Mouse (Mus musculus) kidney, adult 11 months (tissue): Measurements from ENCODE around the gene Fbxo45.

Experiments
- DNase-seq: peaks from one replicate; pipeline ENCODE4 v3.0.0; 2022

Fbxo45 gene

DNA sequence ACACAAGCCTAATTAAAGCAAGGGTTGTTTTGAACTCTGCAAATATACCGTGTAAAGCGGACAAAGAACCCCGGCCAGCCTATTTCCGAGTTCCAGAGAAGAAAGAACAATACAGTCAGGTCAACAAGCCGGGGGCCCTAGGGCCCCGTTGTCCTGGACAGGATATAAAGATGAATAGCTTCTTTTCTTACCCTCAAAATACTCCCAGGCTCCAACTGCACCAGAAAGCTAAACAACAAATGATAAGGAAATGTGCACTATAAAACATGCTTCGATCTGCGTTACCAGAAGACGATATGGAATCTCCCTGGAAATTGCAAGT lies 46.0 kb downstream of the Fbxo45 start:
- peak; percentile 19 for DNase-seq

DNA sequence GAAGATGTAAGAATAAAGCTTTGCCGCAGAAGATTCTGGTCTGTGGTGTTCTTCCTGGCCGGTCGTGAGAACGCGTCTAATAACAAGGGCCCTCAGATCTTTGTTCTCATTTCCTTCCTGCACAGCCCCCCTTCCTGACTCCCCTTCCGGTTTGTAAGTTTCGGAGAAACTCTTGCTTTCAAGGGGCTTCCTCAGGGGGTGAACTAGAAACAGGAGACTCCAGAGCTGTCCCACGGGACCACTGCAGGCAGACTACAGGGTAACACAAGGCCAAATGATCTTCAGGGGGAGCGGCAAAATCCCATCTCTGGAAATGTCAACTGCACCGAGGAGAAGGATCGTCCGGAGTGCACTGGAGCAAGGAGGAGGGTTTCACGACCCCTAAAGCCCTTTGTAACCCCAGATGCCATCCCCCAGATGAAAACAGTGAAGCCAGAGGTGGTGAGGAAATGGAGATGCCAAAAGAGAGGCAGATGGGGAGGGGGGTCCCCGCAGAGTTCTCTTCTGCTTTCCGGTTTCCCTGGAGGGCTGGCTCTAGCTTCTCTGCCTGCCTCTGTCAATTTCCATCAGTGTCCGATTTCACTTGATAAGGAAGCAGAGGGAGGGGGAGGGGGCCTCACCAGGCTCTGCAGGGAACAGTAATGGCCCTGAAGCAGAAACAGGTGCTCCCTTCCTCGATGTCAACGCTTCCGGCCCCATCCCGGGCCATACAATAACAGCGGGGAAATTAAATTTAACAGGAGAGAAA lies 46.5 kb downstream of the Fbxo45 start:
- DNase-seq, result peak; percentile 23

DNA sequence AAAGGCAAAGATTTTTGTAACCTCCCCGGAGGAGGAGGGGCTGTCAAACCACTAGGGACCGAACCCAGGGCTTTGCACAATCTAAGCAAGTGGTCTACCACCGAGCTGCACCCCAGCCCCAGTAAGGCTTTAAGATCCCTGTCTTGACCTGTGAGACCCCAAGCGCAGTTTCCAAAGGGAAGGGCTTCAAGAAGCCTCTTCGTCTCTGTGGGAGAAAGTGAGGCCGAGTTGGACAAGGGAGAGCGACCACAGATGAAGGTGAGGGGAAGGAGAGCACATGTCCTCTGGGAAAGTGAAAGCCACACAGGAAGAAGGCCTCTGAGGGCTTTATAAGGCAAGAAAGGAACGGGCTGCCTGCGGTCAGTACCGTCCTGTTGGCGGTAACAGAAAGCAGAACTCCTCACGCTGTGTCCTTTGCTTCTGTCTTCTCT lies 56.9 kb downstream of the Fbxo45 start:
- peak; percentile 23 for DNase-seq

DNA sequence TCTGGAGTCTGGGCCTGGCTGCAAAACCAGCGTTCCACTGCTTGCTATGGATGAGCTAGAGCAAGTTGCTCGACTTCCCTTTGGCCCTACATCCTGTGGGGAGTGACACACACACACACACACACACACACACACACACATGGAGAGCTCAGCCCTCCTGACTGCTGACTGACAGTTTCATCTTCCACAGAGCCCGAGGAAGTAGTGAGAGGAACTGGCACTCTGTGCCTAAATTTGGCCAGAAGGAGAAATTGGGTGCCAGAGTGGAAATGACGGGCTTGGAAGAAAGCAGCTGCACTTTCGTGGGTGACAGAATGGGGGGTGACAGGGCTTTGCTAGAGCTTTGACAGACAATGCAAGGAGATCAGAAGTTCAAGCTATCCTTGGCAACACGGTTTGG lies 57.8 kb downstream of the Fbxo45 start:
- no peak for DNase-seq

DNA sequence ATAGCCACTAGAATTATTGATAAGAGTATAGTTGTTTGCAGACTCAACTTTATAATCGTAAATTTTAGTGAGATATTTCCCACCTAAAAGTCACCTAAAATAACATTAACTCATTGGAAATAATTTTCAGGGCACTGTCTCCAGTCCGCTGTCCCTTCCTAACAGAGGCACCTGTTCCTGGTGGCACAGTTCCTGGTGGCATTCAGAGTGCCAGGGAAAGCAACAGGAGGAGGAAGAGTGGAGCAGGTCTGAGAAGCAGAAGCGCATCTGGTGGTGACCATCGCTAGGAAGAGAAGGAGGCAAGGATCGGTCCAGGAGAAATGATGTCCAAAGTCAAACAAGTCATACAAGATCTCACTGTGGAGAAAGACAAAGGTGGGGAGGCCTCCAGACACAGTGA lies 60.9 kb downstream of the Fbxo45 start:
- DNase-seq, result no peak
